Mouse (Mus musculus) neural tube, embryonic 13.5 days (tissue): Measurements from ENCODE around the gene Klkb1. TPM values are rescaled to one million over a fixed set of nuclear protein-coding genes. Genes with fewer than 3 reads are reported as not detected.
"Not testable (repeated sequence)": the region's sequence is repeated elsewhere in the genome, so short reads cannot be mapped to it uniquely, and the experiment has no call there.

Experiments used
- ATAC-seq: fragments of 200-750 bp; cut with Nextera tagmentation; 2 replicates; pipeline ENCODE4 v1.8.0; 2017; ENCODE audit warnings: low read depth, mild to moderate bottlenecking, moderate TSS enrichment, moderate library complexity
- H3K27ac ChIP-seq: fragments of 300-500 bp; sonication (generic); replicated peaks from 2 replicates; pipeline ENCODE4 v1.5.1; 2015; ENCODE audit warnings: moderate library complexity, mild to moderate bottlenecking, inconsistent platforms
- H3K27me3 ChIP-seq: fragments of 300-500 bp; sonication (generic); 2 replicates; pipeline ENCODE4 v1.6.1; 2015; ENCODE audit warnings: mild to moderate bottlenecking, inconsistent platforms
- H3K36me3 ChIP-seq: fragments of 300-500 bp; sonication (generic); 2 replicates; pipeline ENCODE4 v1.6.1; 2015; ENCODE audit warnings: mild to moderate bottlenecking, inconsistent platforms
- H3K4me1 ChIP-seq: fragments of 300-500 bp; sonication (generic); replicated peaks from 2 replicates; pipeline ENCODE4 v1.6.1; 2015; ENCODE audit warnings: inconsistent platforms
- H3K4me2 ChIP-seq: fragments of 300-500 bp; sonication (generic); 2 replicates; pipeline ENCODE4 v1.6.1; 2015; ENCODE audit warnings: inconsistent platforms, mild to moderate bottlenecking, moderate library complexity
- H3K4me3 ChIP-seq: fragments of 300-500 bp; sonication (generic); 2 replicates; pipeline ENCODE4 v1.5.1; 2015; ENCODE audit warnings: mild to moderate bottlenecking, inconsistent platforms
- H3K9ac ChIP-seq: fragments of 300-500 bp; sonication (generic); 2 replicates; pipeline ENCODE4 v1.6.1; 2015; ENCODE audit warnings: moderate library complexity, mild to moderate bottlenecking, inconsistent platforms
- H3K9me3 ChIP-seq: fragments of 300-500 bp; sonication (generic); 2 replicates; pipeline ENCODE4 v1.6.1; 2016; ENCODE audit warnings: inconsistent platforms
- WGBS: fragments of 180-500 bp; shearing (Covaris S2); methylation state at CpG from one replicate; pipeline ENCODE4 v1.1.7; 2015; 5-methylcytosine and 5-hydroxymethylcytosine counted together
- polyA plus RNA-seq: library from polyadenylated mRNA; unstranded; fragments of >200 nt; fragmentation: Nextera tagmentation; extraction: Ambion mirVana; gene quantifications from 2 replicates; pipeline ENCODE4 v1.2.1, GENCODE M21; 2015

Klkb1 gene
- not detected in 2 replicates for polyA plus RNA-seq

GRCm38 (mm10) chr8:45294687-45295086 is at the start of gene Klkb1:
Gene Klkb1, minus strand, starts transcription at chr8:45294859.
- H3K36me3 ChIP-seq: no peaks in the 10 kb centered on the region

GRCm38 (mm10) chr8:45344298-45344697 is 49.6 kb upstream of the Klkb1 start:
- ATAC-seq: no peak
- 85% methylated on average over 8 of the region's 8 CpGs for WGBS

More at GRCm38 (mm10) chr8:45294687-45295086, at the start of gene Klkb1:
- Histone ChIP-seq H3K4me2 (no peak within 1 kb of the TSS), H3K27ac (no peak within 1 kb of the TSS), H3K27me3 (no peaks in the 10 kb centered on the region), H3K4me1 (no peaks in the 10 kb centered on the region), H3K9me3 (no peaks in the 10 kb centered on the region), H3K9ac (no peak within 1 kb of the TSS), H3K4me3 (no peak within 1 kb of the TSS)
- no peak for ATAC-seq
- WGBS: 92% methylated on average over 7 of the region's 7 CpGs

GRCm38 (mm10) chr8:45341630-45342628 is 47.3 kb upstream of the Klkb1 start:
- H3K9ac ChIP-seq: no peak overlapping the region
- H3K27me3 ChIP-seq: no peaks in the 10 kb centered on the region
- H3K4me1 ChIP-seq: no peaks in the 10 kb centered on the region
- H3K27ac ChIP-seq: no peak overlapping the region
- ATAC-seq: no peak
- no peak overlapping the region for H3K4me2 ChIP-seq
- no peak overlapping the region for H3K4me3 ChIP-seq
- 77% methylated on average over 12 of the region's 12 CpGs for WGBS
- no peaks in the 10 kb centered on the region for H3K36me3 ChIP-seq
- no peaks in the 10 kb centered on the region for H3K9me3 ChIP-seq

More at GRCm38 (mm10) chr8:45344298-45344697, 49.6 kb upstream of the Klkb1 start:
- H3K27ac ChIP-seq: no peak overlapping the region
- no peak overlapping the region for H3K9ac ChIP-seq
- no peak overlapping the region for H3K4me3 ChIP-seq
- H3K9me3 ChIP-seq: no peaks in the 10 kb centered on the region
- no peaks in the 10 kb centered on the region for H3K27me3 ChIP-seq
- peaks cover 9% of the 10 kb centered on the region for H3K36me3 ChIP-seq
- H3K4me1 ChIP-seq: no peaks in the 10 kb centered on the region
- no peak overlapping the region for H3K4me2 ChIP-seq

GRCm38 (mm10) chr8:45333493-45333892 is 38.8 kb upstream of the Klkb1 start:
- Histone ChIP-seq H3K9me3 (no peaks in the 10 kb centered on the region), H3K4me3 (peak overlapping the region; percentile 55), H3K4me1 (peaks cover 12% of the 10 kb centered on the region), H3K27ac (no peak overlapping the region), H3K4me2 (peak overlapping the region; percentile 97), H3K36me3 (no peaks in the 10 kb centered on the region), H3K27me3 (peaks cover 15% of the 10 kb centered on the region), H3K9ac (peak overlapping the region; percentile 69; the same call in 1 of the 2 replicates)
- 5% methylated on average over 8 of the region's 8 CpGs for WGBS
- ATAC-seq: peak; percentile 40; the same call in 1 of the 2 replicates

- Histone ChIP-seq H3K9me3 (no peaks in the 10 kb centered on the region), H3K4me2 (peak within 1 kb of the TSS; percentile 97), H3K36me3 (no peaks in the 10 kb centered on the region), H3K9ac (peak within 1 kb of the TSS; percentile 69), H3K27ac (no peak within 1 kb of the TSS), H3K4me3 (peak within 1 kb of the TSS; percentile 55), H3K27me3 (peaks cover 15% of the 10 kb centered on the region), H3K4me1 (peaks cover 12% of the 10 kb centered on the region)
- ATAC-seq: peak; percentile 80
- WGBS: under 1% methylated on average over 44 of the region's 44 CpGs
These were observed 38.2 kb upstream of the Klkb1 start, which contains the start of gene Cyp4v3 for GRCm38 (mm10) chr8:45332685-45333409. Gene Cyp4v3, minus strand, starts transcription at chr8:45333216.

GRCm38 (mm10) chr8:45330856-45331255 is 36.2 kb upstream of the Klkb1 start:
- 73% methylated on average over 3 of the region's 3 CpGs for WGBS
- ATAC-seq: no peak
- peaks cover 12% of the 10 kb centered on the region for H3K4me1 ChIP-seq
- H3K4me2 ChIP-seq: no peak overlapping the region
- H3K27ac ChIP-seq: no peak overlapping the region
- H3K36me3 ChIP-seq: no peaks in the 10 kb centered on the region
- no peak overlapping the region for H3K9ac ChIP-seq
- H3K4me3 ChIP-seq: no peak overlapping the region
- peaks cover 15% of the 10 kb centered on the region for H3K27me3 ChIP-seq
- no peaks in the 10 kb centered on the region for H3K9me3 ChIP-seq

- Histone ChIP-seq H3K27me3 (peaks cover 15% of the 10 kb centered on the region), H3K4me1 (peaks cover 12% of the 10 kb centered on the region), H3K9ac (no peak overlapping the region), H3K9me3 (no peaks in the 10 kb centered on the region), H3K27ac (no peak overlapping the region), H3K4me3 (no peak overlapping the region), H3K36me3 (no peaks in the 10 kb centered on the region), H3K4me2 (no peak overlapping the region)
- 92% methylated on average over 6 of the region's 6 CpGs for whole genome bisulfite sequencing
- no peak for ATAC-seq
These were observed 34.7 kb upstream of the Klkb1 start for GRCm38 (mm10) chr8:45329206-45329980.

- H3K27me3 ChIP-seq, H3K27ac ChIP-seq, H3K9ac ChIP-seq, H3K9me3 ChIP-seq, H3K4me3 ChIP-seq, H3K4me1 ChIP-seq, ATAC-seq, H3K4me2 ChIP-seq, H3K36me3 ChIP-seq: not testable (repeated sequence)
These were observed 32.4 kb upstream of the Klkb1 start for GRCm38 (mm10) chr8:45327076-45327475.

GRCm38 (mm10) chr8:45324151-45324550 is 29.5 kb upstream of the Klkb1 start:
- no peak overlapping the region for H3K4me3 ChIP-seq
- H3K36me3 ChIP-seq: no peaks in the 10 kb centered on the region
- no peak overlapping the region for H3K27ac ChIP-seq
- no peaks in the 10 kb centered on the region for H3K9me3 ChIP-seq
- no peak for ATAC-seq
- no peak overlapping the region for H3K9ac ChIP-seq
- WGBS: 83% methylated on average over 4 of the region's 4 CpGs
- no peaks in the 10 kb centered on the region for H3K4me1 ChIP-seq
- no peak overlapping the region for H3K4me2 ChIP-seq
- no peaks in the 10 kb centered on the region for H3K27me3 ChIP-seq

- Histone ChIP-seq H3K4me2 (no peak overlapping the region), H3K4me1 (no peaks in the 10 kb centered on the region), H3K36me3 (no peaks in the 10 kb centered on the region), H3K4me3 (no peak overlapping the region), H3K27ac (no peak overlapping the region), H3K9ac (no peak overlapping the region), H3K9me3 (no peaks in the 10 kb centered on the region), H3K27me3 (no peaks in the 10 kb centered on the region)
- WGBS: 82% methylated on average over 2 of the region's 2 CpGs
- ATAC-seq: no peak
These were observed 26.7 kb upstream of the Klkb1 start for GRCm38 (mm10) chr8:45321365-45321764.

- Histone ChIP-seq H3K27ac (no peak overlapping the region), H3K4me2 (no peak overlapping the region), H3K4me1 (no peaks in the 10 kb centered on the region), H3K9me3 (no peaks in the 10 kb centered on the region), H3K9ac (no peak overlapping the region), H3K4me3 (no peak overlapping the region), H3K36me3 (no peaks in the 10 kb centered on the region), H3K27me3 (no peaks in the 10 kb centered on the region)
- WGBS: 67% methylated on average over 1 of the region's 1 CpGs
- no peak for ATAC-seq
These were observed 26.3 kb upstream of the Klkb1 start for GRCm38 (mm10) chr8:45320930-45321329.
